Mouse (Mus musculus) megakaryocyte, embryonic 14.5 days (primary cell): ENCODE measurements around the gene Cyp3a57.

Experiments
- FLI1 ChIP-seq: IDR thresholded peaks from 2 replicates; pipeline ENCODE4 v1.6.1; 2012; ENCODE audit warnings: low read length, inconsistent platforms, mixed read lengths
- GATA1 ChIP-seq: IDR thresholded peaks from 3 replicates; pipeline ENCODE4 v1.6.1; 2012; ENCODE audit warnings: mixed read lengths, low read length, inconsistent platforms, borderline replicate concordance

GRCm38 (mm10) chr5:145313845-145314244 is 31.2 kb upstream of the Cyp3a57 start:
- TF ChIP-seq GATA1 (no peak), FLI1 (no peak)
